Mouse (Mus musculus): ENCODE results near the gene Gm45713. TPM values are rescaled to one million over a fixed set of nuclear protein-coding genes. Genes with fewer than 3 reads are reported as not detected.

Gene Gm45713
- polyA plus RNA-seq, 1 experiment from 2014 or later = 0.20 TPM

MicroRNAs encoded within 50 kb of the gene (microRNA counts, 519-probe panel; counts per million panel counts)
- microRNA mmu-miR-150 = 1,441 counts per million, percentile 6 among the panel's probes with 10 or more counts

Small RNAs within 50 kb of the gene (microRNA-seq; reads per million reads assigned to microRNA genes)
- gene Mir150 (ENCODE audit: borderline number of aligned reads) (11.8 reads per million, percentile 13 among the genes with 10 or more reads in this experiment), gene Mir5121 (ENCODE audit: borderline number of aligned reads) (22.1 reads per million, percentile 22 among the genes with 10 or more reads in this experiment), gene Mir7055 (ENCODE audit: borderline number of aligned reads) (not detected)

Other genes with a start within 250 kb of the Gm45713 start
- 44.5 and 50.3 TPM in 2 replicates for gene Med25, start 243.5 kb downstream of the Gm45713 start, polyA plus RNA-seq (2014; fragmentation: Nextera tagmentation; extraction: Ambion mirVana)
- gene Fuz, start 240.2 kb downstream of the Gm45713 start, polyA plus RNA-seq (2014; fragmentation: Nextera tagmentation; extraction: Ambion mirVana) = 11.8 and 13.2 TPM in 2 replicates
- gene Ap2a1, start 206.7 kb downstream of the Gm45713 start, polyA plus RNA-seq (2014; fragmentation: Nextera tagmentation; extraction: Ambion mirVana) = 70.1 and 70.3 TPM in 2 replicates
- gene Tsks, start 193.0 kb downstream of the Gm45713 start, polyA plus RNA-seq (2014; fragmentation: Nextera tagmentation; extraction: Ambion mirVana) = 0.21 TPM in 1 of 2 replicates, not detected in the other
- gene Cpt1c, start 161.4 kb downstream of the Gm45713 start, polyA plus RNA-seq (2014; fragmentation: Nextera tagmentation; extraction: Ambion mirVana) = 14.3 and 17.1 TPM in 2 replicates
- gene Prmt1, start 149.7 kb downstream of the Gm45713 start, polyA plus RNA-seq (2014; fragmentation: Nextera tagmentation; extraction: Ambion mirVana) = 289 and 293 TPM in 2 replicates
- 62.4 and 71.9 TPM in 2 replicates for gene Irf3, start 138.6 kb downstream of the Gm45713 start, polyA plus RNA-seq (2014; fragmentation: Nextera tagmentation; extraction: Ambion mirVana)
- 69.9 and 71.7 TPM in 2 replicates for gene Bcl2l12, start 137.5 kb downstream of the Gm45713 start, polyA plus RNA-seq (2014; fragmentation: Nextera tagmentation; extraction: Ambion mirVana)
- 40.0 and 41.1 TPM in 2 replicates for gene Scaf1, start 119.9 kb downstream of the Gm45713 start, polyA plus RNA-seq (2014; fragmentation: Nextera tagmentation; extraction: Ambion mirVana)
- 18.5 and 23.9 TPM in 2 replicates for gene Rras, start 118.3 kb downstream of the Gm45713 start, polyA plus RNA-seq (2014; fragmentation: Nextera tagmentation; extraction: Ambion mirVana)
- gene Prr12, start 83.3 kb downstream of the Gm45713 start, polyA plus RNA-seq (2014; fragmentation: Nextera tagmentation; extraction: Ambion mirVana) = 10.9 and 11.8 TPM in 2 replicates
- 59.2 and 63.8 TPM in 2 replicates for gene Nosip, start 73.8 kb downstream of the Gm45713 start, polyA plus RNA-seq (2014; fragmentation: Nextera tagmentation; extraction: Ambion mirVana)
- 17.9 and 20.3 TPM in 2 replicates for gene Prrg2, start 73.6 kb downstream of the Gm45713 start, polyA plus RNA-seq (2014; fragmentation: Nextera tagmentation; extraction: Ambion mirVana)
- gene Rcn3, start 44.0 kb downstream of the Gm45713 start, polyA plus RNA-seq (2014; fragmentation: Nextera tagmentation; extraction: Ambion mirVana) = 221 and 234 TPM in 2 replicates
- 12.6 TPM in 2 replicates for gene Fcgrt, start 32.4 kb downstream of the Gm45713 start, polyA plus RNA-seq (2014; fragmentation: Nextera tagmentation; extraction: Ambion mirVana)
- 1,561 and 1,602 TPM in 2 replicates for gene Rps11, start 11.8 kb downstream of the Gm45713 start, polyA plus RNA-seq (2014; fragmentation: Nextera tagmentation; extraction: Ambion mirVana)
- 1,418 and 1,436 TPM in 2 replicates for gene Rpl13a, start 7.5 kb downstream of the Gm45713 start, polyA plus RNA-seq (2014; fragmentation: Nextera tagmentation; extraction: Ambion mirVana)
- gene Flt3l, start 201 bp upstream of the Gm45713 start, polyA plus RNA-seq (2014; fragmentation: Nextera tagmentation; extraction: Ambion mirVana) = 0.52 and 0.67 TPM in 2 replicates
- gene Pih1d1, start 18.1 kb upstream of the Gm45713 start, polyA plus RNA-seq (2014; fragmentation: Nextera tagmentation; extraction: Ambion mirVana) = 102 and 104 TPM in 2 replicates
- 32.3 and 39.1 TPM in 2 replicates for gene Aldh16a1, start 18.4 kb upstream of the Gm45713 start, polyA plus RNA-seq (2014; fragmentation: Nextera tagmentation; extraction: Ambion mirVana)
- gene Slc17a7, start 27.7 kb upstream of the Gm45713 start, polyA plus RNA-seq (2014; fragmentation: Nextera tagmentation; extraction: Ambion mirVana) = 1.1 and 1.6 TPM in 2 replicates
- 0.52 and 0.81 TPM in 2 replicates for gene Gfy, start 43.3 kb upstream of the Gm45713 start, polyA plus RNA-seq (2014; fragmentation: Nextera tagmentation; extraction: Ambion mirVana)
- not detected in 2 replicates for gene Pth2, start 44.8 kb upstream of the Gm45713 start, polyA plus RNA-seq (2014; fragmentation: Nextera tagmentation; extraction: Ambion mirVana)
- 0.41 and 0.42 TPM in 2 replicates for gene Ccdc155, start 68.7 kb upstream of the Gm45713 start, polyA plus RNA-seq (2014; fragmentation: Nextera tagmentation; extraction: Ambion mirVana)
- 1.8 and 2.3 TPM in 2 replicates for gene Dkkl1, start 75.9 kb upstream of the Gm45713 start, polyA plus RNA-seq (2014; fragmentation: Nextera tagmentation; extraction: Ambion mirVana)
- 276 and 285 TPM in 2 replicates for gene Tead2, start 79.5 kb upstream of the Gm45713 start, polyA plus RNA-seq (2014; fragmentation: Nextera tagmentation; extraction: Ambion mirVana)
- 0.86 and 1.1 TPM in 2 replicates for gene Cd37, start 102.9 kb upstream of the Gm45713 start, polyA plus RNA-seq (2014; fragmentation: Nextera tagmentation; extraction: Ambion mirVana)
- 0.21 TPM in 1 of 2 replicates, not detected in the other for gene Slc6a16, start 104.9 kb upstream of the Gm45713 start, polyA plus RNA-seq (2014; fragmentation: Nextera tagmentation; extraction: Ambion mirVana)
- not detected in 2 replicates for gene Slc6a21, start 141.3 kb upstream of the Gm45713 start, polyA plus RNA-seq (2014; fragmentation: Nextera tagmentation; extraction: Ambion mirVana)
- gene Trpm4, start 197.5 kb upstream of the Gm45713 start, polyA plus RNA-seq (2014; fragmentation: Nextera tagmentation; extraction: Ambion mirVana) = 5.0 and 7.2 TPM in 2 replicates
- 0.33 and 0.34 TPM in 2 replicates for gene Hrc, start 199.1 kb upstream of the Gm45713 start, polyA plus RNA-seq (2014; fragmentation: Nextera tagmentation; extraction: Ambion mirVana)
- gene Ppfia3, start 230.8 kb upstream of the Gm45713 start, polyA plus RNA-seq (2014; fragmentation: Nextera tagmentation; extraction: Ambion mirVana) = 7.4 TPM in 2 replicates
- gene Lin7b, start 234.4 kb upstream of the Gm45713 start, polyA plus RNA-seq (2014; fragmentation: Nextera tagmentation; extraction: Ambion mirVana) = 0.77 and 0.86 TPM in 2 replicates

Measured in embryonic facial prominence, embryonic 11.5 days (tissue).